Mouse (Mus musculus) ZHBTc4 (cell line): Measurements from ENCODE around the gene Olfr1321.

ENCODE experiments used
- DNase-seq: peaks from one replicate; pipeline ENCODE4 v3.0.0-alpha.2; 2011; ENCODE audit warnings: low read depth, low spot score

Gene Olfr1321

GRCm38 (mm10) chrX:49734959-49735358 is at the start of gene Olfr1321:
Olfr1321 (minus strand) TSS chrX:49735059.
- DNase-seq: no peak

- peak; percentile 21 for DNase-seq
Observed at GRCm38 (mm10) chrX:49770828-49771227, 36.0 kb upstream of the Olfr1321 start.

- peak; percentile 80 for DNase-seq
Observed at GRCm38 (mm10) chrX:49745192-49745591, 10.3 kb upstream of the Olfr1321 start.
